Mouse (Mus musculus) bone marrow macrophage, adult 2 months (primary cell): ENCODE measurements around the gene Ptbp1.

Experiments
- CTCF ChIP-seq: IDR thresholded peaks from 2 replicates; pipeline ENCODE4 v1.5.1; 2012; ENCODE audit warnings: low read depth, mild to moderate bottlenecking, low read length, moderate library complexity
- POLR2A ChIP-seq: IDR thresholded peaks from 2 replicates; pipeline ENCODE4 v1.6.1; 2012; ENCODE audit warnings: mild to moderate bottlenecking, low read depth, low read length, borderline replicate concordance

DNA sequence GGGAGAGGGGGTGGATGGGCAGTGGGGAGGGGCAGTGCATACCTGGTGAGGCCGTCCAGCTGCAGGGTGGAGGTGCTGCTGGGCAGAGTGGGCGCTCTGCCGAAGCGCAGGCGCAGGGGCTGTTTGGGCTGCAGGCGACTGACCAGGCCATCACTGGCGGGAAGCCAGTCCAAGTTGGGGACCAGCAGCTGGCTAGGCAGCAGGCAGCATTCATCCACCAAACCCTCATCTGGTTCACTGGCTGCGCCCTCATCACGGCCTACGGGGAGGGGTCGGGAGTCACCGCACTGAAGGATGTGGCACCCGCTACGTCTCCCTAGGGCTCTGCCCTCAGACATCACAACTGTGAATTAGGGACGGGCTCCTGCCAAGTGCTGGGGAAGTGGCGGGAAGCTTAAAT lies 42.1 kb downstream of the Ptbp1 start:
- TF ChIP-seq CTCF, result no peak
- no peak for TF ChIP-seq POLR2A
